Mouse (Mus musculus): ENCODE results near the gene Crybg1. TPM values are rescaled to one million over a fixed set of nuclear protein-coding genes. Genes with fewer than 3 reads are reported as not detected.
"Not testable (repeated sequence)": the region's sequence is repeated elsewhere in the genome, so short reads cannot be mapped to it uniquely, and the experiment has no call there.

Crybg1 gene
- polyA plus RNA-seq, 1 experiment from 2014 or later, result 0.31 TPM

DNA sequence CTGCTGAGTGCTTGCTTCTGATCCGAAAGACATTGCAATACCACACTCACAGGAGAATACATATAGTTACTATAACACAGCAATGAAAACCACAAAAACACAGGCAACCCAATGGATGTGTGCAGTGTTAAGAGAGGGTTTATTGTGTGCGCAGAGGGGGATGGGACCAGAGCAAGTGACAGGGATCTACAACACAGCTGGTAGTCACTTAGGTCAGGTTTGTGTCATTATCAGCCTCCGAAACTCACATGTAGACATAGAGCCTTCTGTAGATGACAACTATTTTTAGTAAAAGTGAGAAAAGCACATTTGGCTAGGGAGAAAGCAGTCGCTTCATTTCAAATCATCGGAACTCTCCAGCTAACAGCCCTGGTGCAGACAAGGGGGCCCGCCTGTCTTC lies 166.2 kb downstream of the Crybg1 start:
- no peak for ATAC-seq (ENCODE audit: low FRiP score)
- 93% methylated on average over 6 of the region's 6 CpGs for WGBS
- H3K4me2 ChIP-seq (replicated peaks; ENCODE audit: low read depth, low read length), result no peak overlapping the region

DNA sequence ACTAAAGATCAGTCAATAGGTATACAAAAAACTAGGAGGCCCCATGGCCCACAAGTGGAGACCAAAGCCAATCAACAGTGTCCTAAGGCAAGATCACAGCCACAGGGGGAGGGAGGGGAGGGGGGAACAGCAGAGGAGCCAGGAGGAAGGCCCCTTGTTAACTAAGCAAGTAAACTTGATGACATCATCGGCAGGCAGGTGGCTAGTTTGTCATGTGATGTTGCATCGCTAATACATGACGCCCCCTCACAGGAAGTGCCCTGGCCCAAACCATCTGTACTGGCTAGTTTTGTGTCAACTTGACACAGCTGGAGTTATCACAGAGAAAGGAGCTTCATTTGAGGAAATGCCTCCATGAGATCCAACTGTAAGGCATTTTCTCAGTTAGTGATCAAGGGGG lies 167.9 kb downstream of the Crybg1 start:
- ATAC-seq (ENCODE audit: low FRiP score); H3K9me3 ChIP-seq (ENCODE audit: control insufficient read depth, low read length); DNase-seq (ENCODE audit: low spot score); H3K9ac ChIP-seq (ENCODE audit: low read depth, low read length); H3K36me3 ChIP-seq (ENCODE audit: control insufficient read depth, insufficient read depth, low read length); H3K4me2 ChIP-seq (replicated peaks; ENCODE audit: low read depth, low read length); H3K4me3 ChIP-seq (ENCODE audit: low read depth, low read length); H3K27ac ChIP-seq (ENCODE audit: low read depth, low read length); H3K27me3 ChIP-seq (ENCODE audit: control insufficient read depth, insufficient read depth, low read length); H3K4me1 ChIP-seq (replicated peaks; ENCODE audit: control insufficient read depth, insufficient read depth, low read length): not testable (repeated sequence)
- WGBS, result 96% methylated on average over 3 of the region's 3 CpGs

More for the DNA sequence above, 166.2 kb downstream of the Crybg1 start:
- Histone ChIP-seq H3K4me1 (replicated peaks; ENCODE audit: control insufficient read depth, insufficient read depth, low read length) (no peaks in the 10 kb centered on the region), H3K9me3 (ENCODE audit: control insufficient read depth, low read length) (no peaks in the 10 kb centered on the region), H3K27me3 (ENCODE audit: control insufficient read depth, insufficient read depth, low read length) (no peaks in the 10 kb centered on the region), H3K27ac (ENCODE audit: low read depth, low read length) (no peak overlapping the region), H3K36me3 (ENCODE audit: control insufficient read depth, insufficient read depth, low read length) (no peaks in the 10 kb centered on the region), H3K9ac (ENCODE audit: low read depth, low read length) (no peak overlapping the region), H3K4me3 (ENCODE audit: low read depth, low read length) (no peak overlapping the region)
- no peak for DNase-seq (ENCODE audit: low spot score)

DNA sequence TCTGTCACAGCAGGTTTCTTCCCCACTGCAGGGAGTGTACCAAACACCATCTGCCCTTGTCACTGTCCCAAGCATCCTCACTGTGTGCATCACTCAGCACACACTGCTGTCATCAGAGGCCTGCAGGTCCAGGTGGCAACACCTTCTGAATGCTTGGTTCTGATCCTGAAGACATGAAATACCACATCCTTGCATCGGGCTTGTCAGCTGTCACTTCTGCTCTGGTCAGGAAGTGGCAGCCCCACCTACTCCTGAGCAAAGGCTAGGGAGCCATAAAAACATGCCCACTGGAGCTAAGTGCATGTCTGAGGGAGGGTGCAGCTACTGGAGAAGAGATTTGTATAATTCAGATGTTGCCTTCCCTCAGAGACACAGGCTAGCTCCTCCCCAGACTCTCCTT lies 168.6 kb downstream of the Crybg1 start:
- H3K9ac ChIP-seq (ENCODE audit: low read depth, low read length), result no peak overlapping the region
- WGBS, result 84% methylated on average over 1 of the region's 1 CpGs
- no peak overlapping the region for H3K4me2 ChIP-seq (replicated peaks; ENCODE audit: low read depth, low read length)

DNA sequence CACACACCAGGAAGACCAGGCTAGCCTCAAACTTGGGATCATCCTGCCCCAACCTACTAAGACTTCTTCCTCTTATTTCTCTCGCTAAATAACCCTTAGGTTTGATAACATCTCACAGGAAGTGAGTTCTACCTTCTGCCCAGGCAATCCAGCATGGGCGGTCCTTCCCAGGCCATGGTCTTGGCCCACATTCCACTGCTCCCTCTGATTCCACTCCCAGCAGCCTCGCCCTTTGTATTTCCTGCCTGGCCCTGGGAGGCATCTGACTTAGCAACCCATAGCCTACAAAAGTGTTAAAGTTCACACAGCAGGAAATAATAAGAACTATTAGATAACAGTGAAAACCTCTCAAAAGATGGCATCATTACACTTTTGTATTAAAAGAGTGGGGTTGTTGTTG lies 171.3 kb downstream of the Crybg1 start:
- Histone ChIP-seq H3K9ac (ENCODE audit: low read depth, low read length) (no peak overlapping the region), H3K9me3 (ENCODE audit: control insufficient read depth, low read length) (no peaks in the 10 kb centered on the region), H3K27ac (ENCODE audit: low read depth, low read length) (no peak overlapping the region), H3K4me3 (ENCODE audit: low read depth, low read length) (no peak overlapping the region), H3K4me2 (replicated peaks; ENCODE audit: low read depth, low read length) (no peak overlapping the region), H3K36me3 (ENCODE audit: control insufficient read depth, insufficient read depth, low read length) (no peaks in the 10 kb centered on the region), H3K4me1 (replicated peaks; ENCODE audit: control insufficient read depth, insufficient read depth, low read length) (no peaks in the 10 kb centered on the region), H3K27me3 (ENCODE audit: control insufficient read depth, insufficient read depth, low read length) (no peaks in the 10 kb centered on the region)
- ATAC-seq (ENCODE audit: low FRiP score), result no peak
- no peak for DNase-seq (ENCODE audit: low spot score)
- 66% methylated on average over 3 of the region's 3 CpGs for WGBS

More for the DNA sequence above, 168.6 kb downstream of the Crybg1 start:
- no peaks in the 10 kb centered on the region for H3K27me3 ChIP-seq (ENCODE audit: control insufficient read depth, insufficient read depth, low read length)
- DNase-seq (ENCODE audit: low spot score) (no peak), ATAC-seq (ENCODE audit: low FRiP score) (no peak)
- no peak overlapping the region for H3K27ac ChIP-seq (ENCODE audit: low read depth, low read length)
- H3K9me3 ChIP-seq (ENCODE audit: control insufficient read depth, low read length), result no peaks in the 10 kb centered on the region
- H3K4me3 ChIP-seq (ENCODE audit: low read depth, low read length), result no peak overlapping the region
- H3K4me1 ChIP-seq (replicated peaks; ENCODE audit: control insufficient read depth, insufficient read depth, low read length), result no peaks in the 10 kb centered on the region
- H3K36me3 ChIP-seq (ENCODE audit: control insufficient read depth, insufficient read depth, low read length), result no peaks in the 10 kb centered on the region

DNA sequence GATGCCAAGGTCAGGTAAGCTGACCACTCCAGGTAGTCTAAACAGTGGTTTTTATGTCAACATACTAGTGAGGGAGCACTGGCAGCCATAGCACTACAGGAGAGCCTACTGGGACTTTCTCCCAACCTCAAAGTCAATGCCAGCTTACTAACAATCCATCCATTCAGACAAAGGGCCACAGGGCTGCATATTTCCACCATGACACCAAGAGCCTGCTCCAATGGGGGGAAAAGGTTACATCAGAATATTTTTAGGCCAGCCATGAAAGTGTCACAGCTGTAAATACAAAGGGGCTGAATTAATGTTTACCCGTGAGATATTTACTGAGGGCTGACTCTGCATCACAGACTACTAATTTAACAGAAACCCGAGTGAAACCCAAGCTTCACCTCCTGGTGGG lies 175.4 kb downstream of the Crybg1 start:
- no peak for DNase-seq (ENCODE audit: low spot score)
- 64% methylated on average over 2 of the region's 2 CpGs for WGBS

DNA sequence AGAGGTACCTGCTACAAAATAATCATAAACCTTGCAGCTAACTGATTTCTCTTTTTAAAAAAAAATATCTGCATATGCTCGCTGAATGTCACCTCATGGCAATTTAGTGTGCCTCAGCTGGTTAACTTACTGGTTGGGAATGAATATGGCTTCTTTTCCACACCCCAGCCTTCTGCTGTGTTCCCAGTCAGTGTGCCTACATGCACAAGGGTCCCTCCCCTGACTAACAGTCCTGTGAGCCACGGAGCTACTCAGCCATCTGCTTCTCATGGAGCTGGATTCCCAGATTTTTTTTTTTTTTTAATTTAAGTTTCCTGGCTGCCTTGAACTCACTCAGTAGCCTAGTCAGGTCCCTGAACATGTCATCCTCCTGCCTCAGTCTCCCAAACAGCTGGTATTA lies 183.7 kb downstream of the Crybg1 start:
- no peaks in the 10 kb centered on the region for H3K4me1 ChIP-seq (replicated peaks; ENCODE audit: control insufficient read depth, insufficient read depth, low read length)
- H3K9me3 ChIP-seq (ENCODE audit: control insufficient read depth, low read length), result no peaks in the 10 kb centered on the region
- H3K36me3 ChIP-seq (ENCODE audit: control insufficient read depth, insufficient read depth, low read length), result no peaks in the 10 kb centered on the region
- WGBS, result 75% methylated on average over 2 of the region's 2 CpGs
- ATAC-seq (ENCODE audit: low FRiP score) (no peak), DNase-seq (ENCODE audit: low spot score) (no peak)
- no peak overlapping the region for H3K27ac ChIP-seq (ENCODE audit: low read depth, low read length)
- H3K4me2 ChIP-seq (replicated peaks; ENCODE audit: low read depth, low read length), result no peak overlapping the region
- H3K27me3 ChIP-seq (ENCODE audit: control insufficient read depth, insufficient read depth, low read length), result no peaks in the 10 kb centered on the region
- no peak overlapping the region for H3K4me3 ChIP-seq (ENCODE audit: low read depth, low read length)
- H3K9ac ChIP-seq (ENCODE audit: low read depth, low read length), result no peak overlapping the region

More for the DNA sequence above, 175.4 kb downstream of the Crybg1 start:
- Histone ChIP-seq H3K9ac (ENCODE audit: low read depth, low read length) (no peak overlapping the region), H3K36me3 (ENCODE audit: control insufficient read depth, insufficient read depth, low read length) (no peaks in the 10 kb centered on the region), H3K4me3 (ENCODE audit: low read depth, low read length) (no peak overlapping the region), H3K4me2 (replicated peaks; ENCODE audit: low read depth, low read length) (no peak overlapping the region), H3K4me1 (replicated peaks; ENCODE audit: control insufficient read depth, insufficient read depth, low read length) (no peaks in the 10 kb centered on the region), H3K27me3 (ENCODE audit: control insufficient read depth, insufficient read depth, low read length) (no peaks in the 10 kb centered on the region), H3K9me3 (ENCODE audit: control insufficient read depth, low read length) (no peaks in the 10 kb centered on the region), H3K27ac (ENCODE audit: low read depth, low read length) (no peak overlapping the region)
- no peak for ATAC-seq (ENCODE audit: low FRiP score)

DNA sequence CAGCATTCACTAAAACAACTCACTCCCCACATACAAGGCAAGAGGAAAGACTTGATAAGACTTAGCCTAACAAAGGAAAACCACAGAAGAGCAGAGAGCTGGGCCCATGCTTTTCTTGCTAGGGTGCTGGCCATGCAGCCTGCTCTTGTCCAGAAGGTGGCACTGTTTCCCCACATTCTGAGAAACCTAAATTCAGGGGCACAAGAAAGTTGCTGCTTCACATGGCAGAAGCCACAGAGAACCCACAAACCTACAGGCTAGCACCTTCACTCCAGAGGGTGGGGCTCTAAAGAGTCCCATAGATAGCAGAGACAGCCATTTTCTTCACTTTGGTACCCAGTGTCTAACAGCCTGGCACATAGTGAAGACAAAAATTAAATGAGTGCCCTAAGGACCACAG lies 194.7 kb downstream of the Crybg1 start:
- Histone ChIP-seq H3K4me3 (ENCODE audit: low read depth, low read length) (no peak overlapping the region), H3K9me3 (ENCODE audit: control insufficient read depth, low read length) (no peaks in the 10 kb centered on the region), H3K36me3 (ENCODE audit: control insufficient read depth, insufficient read depth, low read length) (no peaks in the 10 kb centered on the region), H3K4me2 (replicated peaks; ENCODE audit: low read depth, low read length) (no peak overlapping the region), H3K4me1 (replicated peaks; ENCODE audit: control insufficient read depth, insufficient read depth, low read length) (no peaks in the 10 kb centered on the region), H3K27ac (ENCODE audit: low read depth, low read length) (no peak overlapping the region), H3K9ac (ENCODE audit: low read depth, low read length) (no peak overlapping the region), H3K27me3 (ENCODE audit: control insufficient read depth, insufficient read depth, low read length) (no peaks in the 10 kb centered on the region)
- peak; percentile 49 for ATAC-seq (ENCODE audit: low FRiP score)
- DNase-seq (ENCODE audit: low spot score), result peak; percentile 85

DNA sequence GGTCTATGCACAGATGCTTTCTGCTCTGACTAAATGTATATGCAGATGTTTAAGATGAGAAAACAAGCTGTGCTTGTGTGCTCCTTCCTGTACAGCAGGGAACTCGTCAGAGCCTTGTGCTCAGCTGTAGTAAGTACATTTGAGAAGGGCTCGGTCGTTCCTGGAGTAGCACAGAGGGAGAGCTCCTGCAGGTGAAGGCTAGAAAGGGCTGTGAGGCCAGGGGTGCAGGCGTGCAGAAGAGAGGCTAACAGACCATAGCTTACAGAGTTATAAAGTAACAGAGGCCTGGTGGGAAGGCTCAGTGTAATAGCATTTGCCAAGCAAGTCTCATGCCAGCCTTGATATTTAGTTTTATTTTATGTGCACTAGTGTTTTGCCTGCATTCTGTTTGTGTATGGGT lies 203.2 kb downstream of the Crybg1 start:
- WGBS, result 75% methylated on average over 4 of the region's 4 CpGs
- no peak overlapping the region for H3K27ac ChIP-seq (ENCODE audit: low read depth, low read length)
- DNase-seq (ENCODE audit: low spot score) (no peak), ATAC-seq (ENCODE audit: low FRiP score) (no peak)
- H3K4me3 ChIP-seq (ENCODE audit: low read depth, low read length), result no peak overlapping the region
- no peaks in the 10 kb centered on the region for H3K4me1 ChIP-seq (replicated peaks; ENCODE audit: control insufficient read depth, insufficient read depth, low read length)
- H3K9me3 ChIP-seq (ENCODE audit: control insufficient read depth, low read length), result no peaks in the 10 kb centered on the region
- H3K4me2 ChIP-seq (replicated peaks; ENCODE audit: low read depth, low read length), result no peak overlapping the region
- H3K27me3 ChIP-seq (ENCODE audit: control insufficient read depth, insufficient read depth, low read length), result no peaks in the 10 kb centered on the region
- H3K36me3 ChIP-seq (ENCODE audit: control insufficient read depth, insufficient read depth, low read length), result no peaks in the 10 kb centered on the region
- no peak overlapping the region for H3K9ac ChIP-seq (ENCODE audit: low read depth, low read length)

DNA sequence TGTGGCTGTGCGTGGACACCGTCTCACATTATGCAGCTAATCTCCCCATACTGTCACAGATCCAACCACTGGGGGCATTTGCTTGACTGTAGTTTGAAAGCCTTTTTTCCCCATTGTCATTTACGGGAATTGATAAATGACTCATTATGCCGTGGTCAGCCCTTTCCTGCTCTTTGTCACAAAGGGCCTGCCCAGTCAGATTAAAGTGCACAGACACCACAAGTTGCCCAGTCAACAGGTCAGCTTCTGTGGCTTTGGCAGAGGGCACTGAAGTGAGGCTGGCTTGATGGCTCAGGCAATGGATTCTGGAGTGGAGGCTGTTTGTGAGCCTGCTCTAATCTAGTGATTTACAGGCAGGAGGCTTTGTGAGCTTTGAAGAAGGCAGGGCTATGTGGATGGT lies 204.9 kb downstream of the Crybg1 start:
- Histone ChIP-seq H3K4me2 (replicated peaks; ENCODE audit: low read depth, low read length) (no peak overlapping the region), H3K9me3 (ENCODE audit: control insufficient read depth, low read length) (no peaks in the 10 kb centered on the region), H3K4me1 (replicated peaks; ENCODE audit: control insufficient read depth, insufficient read depth, low read length) (no peaks in the 10 kb centered on the region), H3K27ac (ENCODE audit: low read depth, low read length) (no peak overlapping the region), H3K27me3 (ENCODE audit: control insufficient read depth, insufficient read depth, low read length) (no peaks in the 10 kb centered on the region), H3K4me3 (ENCODE audit: low read depth, low read length) (no peak overlapping the region), H3K36me3 (ENCODE audit: control insufficient read depth, insufficient read depth, low read length) (no peaks in the 10 kb centered on the region), H3K9ac (ENCODE audit: low read depth, low read length) (no peak overlapping the region)
- DNase-seq (ENCODE audit: low spot score) (peak; percentile 10), ATAC-seq (ENCODE audit: low FRiP score) (no peak)
- 33% methylated on average over 4 of the region's 4 CpGs for WGBS

All from hindbrain, embryonic 11.5 days (tissue).